Mouse (Mus musculus) stomach, postnatal 0 days (tissue): ENCODE data around the gene Nprl2.

Source experiments
- CTCF ChIP-seq: IDR thresholded peaks from 2 replicates; pipeline ENCODE4 v1.5.1; 2016; ENCODE audit warnings: antibody characterized with exemption, low read depth, mild to moderate bottlenecking, moderate library complexity
- EP300 ChIP-seq: optimal IDR thresholded peaks from 2 replicates; pipeline ENCODE3; 2016; ENCODE audit warnings: antibody characterized with exemption

GRCm38 (mm10) chr9:107586504-107586903 is 44.5 kb downstream of the Nprl2 start:
- TF ChIP-seq CTCF (no peak), EP300 (no peak)
